In the genomic region with DNA sequence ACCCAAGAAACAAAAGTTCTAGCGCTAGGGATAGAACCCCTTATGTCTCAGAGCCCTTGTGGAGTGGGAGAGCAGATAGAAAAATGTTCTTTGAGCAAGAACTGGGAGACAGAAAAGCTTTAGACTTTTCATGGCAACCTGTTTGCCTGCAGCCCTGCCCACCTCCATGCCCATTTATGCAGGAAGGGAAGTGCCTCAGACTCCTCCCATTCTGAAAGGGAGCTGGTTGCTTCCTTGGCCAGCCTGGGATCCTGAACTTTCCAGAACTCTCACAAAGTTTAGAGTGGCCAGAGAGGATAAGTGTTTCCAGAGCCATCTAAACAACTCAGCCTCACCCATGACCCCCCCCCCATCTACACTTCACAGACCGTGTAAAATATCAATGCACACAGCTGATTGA, we compare ENCODE assay signal across 11 mouse cellular contexts. TPM values are rescaled to one million over a fixed set of nuclear protein-coding genes. Genes with fewer than 3 reads are reported as not detected.
DNase-seq lines count a peak whose midpoint lies in the region; ATAC-seq and TF ChIP-seq lines count a peak whose summit lies in the region.
"Had no signal": no experiment of that assay in that cellular context is flagged by ENCODE, and none has a peak within 500 bp of the region (broad histone marks: within the 10 kb centered on the region; RNA-seq: fewer than 3 reads in every experiment).

No protein-coding gene starts in this region.

- no peak for DNase-seq in liver, adult 2 months (ENCODE audit: extremely low read depth, low read depth, low spot score)
- DNase-seq in liver: no peak
- DNase-seq in B cell, adult 2 months: no peak
- no peak for DNase-seq in neural tube, embryonic 10.5 days (ENCODE audit: extremely low spot score, low spot score)

- H3K4me2 ChIP-seq in embryonic facial prominence, embryonic 15.5 days (replicated peaks): peak overlapping the region; percentile 45
- H3K4me2 ChIP-seq in limb, embryonic 13.5 days (replicated peaks): 0 out of 2 replicates have a peak overlapping the region, but pooled peaks have one; percentile 55
- peak overlapping the region; percentile 83 for H3K4me2 ChIP-seq in myocyte (ENCODE audit: low read depth)

- H3K4me1 ChIP-seq in liver, adult 2 months (ENCODE audit: control insufficient read depth, insufficient read depth, low read length): peaks cover 5% of the 10 kb centered on the region; the same call in 1 of the 2 replicates
- peaks cover 32% of the 10 kb centered on the region for H3K4me1 ChIP-seq in embryonic facial prominence, embryonic 15.5 days
- peaks cover 12% of the 10 kb centered on the region for H3K4me1 ChIP-seq in limb, embryonic 13.5 days

- H3K4me3 ChIP-seq in liver, adult 2 months (ENCODE audit: insufficient read depth, low read depth, low read length): 0 out of 2 replicates have a peak overlapping the region, but pooled peaks have one; percentile 46
- no peak overlapping the region for H3K4me3 ChIP-seq in embryonic facial prominence, embryonic 15.5 days (replicated peaks)
- no peak overlapping the region for H3K4me3 ChIP-seq in limb, embryonic 13.5 days
- peak overlapping the region; percentile 24 for H3K4me3 ChIP-seq in myocyte

- no peak for ATAC-seq in embryonic facial prominence, embryonic 15.5 days (ENCODE audit: insufficient number of reproducible peaks, low FRiP score, low TSS enrichment, low read depth)
- ATAC-seq in limb, embryonic 13.5 days (ENCODE audit: low FRiP score, low read depth): no peak
- no peak for ATAC-seq in megakaryocyte-erythroid progenitor cell, adult 5-6 weeks (replicated peaks; ENCODE audit: low FRiP score, low TSS enrichment, poor library complexity, severe bottlenecking)

- H3K27me3 ChIP-seq in liver, adult 2 months (ENCODE audit: control insufficient read depth, insufficient read depth, low read length): no peaks in the 10 kb centered on the region
- peaks cover 26% of the 10 kb centered on the region for H3K27me3 ChIP-seq in embryonic facial prominence, embryonic 15.5 days
- peaks cover 38% of the 10 kb centered on the region for H3K27me3 ChIP-seq in limb, embryonic 13.5 days
- H3K27me3 ChIP-seq in myocyte (ENCODE audit: control insufficient read depth, insufficient read depth, insufficient read length): no peaks in the 10 kb centered on the region

- H3K9ac ChIP-seq in liver, adult 2 months (ENCODE audit: low read depth, low read length): no peak overlapping the region; the same call in 1 of the 2 replicates
- H3K9ac ChIP-seq in embryonic facial prominence, embryonic 15.5 days: no peak overlapping the region
- H3K9ac ChIP-seq in limb, embryonic 13.5 days: no peak overlapping the region

- H3K9me3 ChIP-seq in embryonic facial prominence, embryonic 15.5 days (replicated peaks): no peaks in the 10 kb centered on the region
- H3K9me3 ChIP-seq in limb, embryonic 13.5 days: no peaks in the 10 kb centered on the region

- H3K27ac ChIP-seq in liver, adult 2 months (replicated peaks; ENCODE audit: insufficient read depth, low read depth, low read length): peak overlapping the region; percentile 62
- peak overlapping the region; percentile 69 for H3K27ac ChIP-seq in embryonic facial prominence, embryonic 15.5 days (replicated peaks)
- H3K27ac ChIP-seq in limb, embryonic 13.5 days: no peak overlapping the region

- WGBS in liver, adult 2 months: 50% methylated on average over 2 of the region's 2 CpGs
- 18% methylated on average over 2 of the region's 2 CpGs for WGBS in embryonic facial prominence, embryonic 15.5 days
- 25% methylated on average over 2 of the region's 2 CpGs for whole genome bisulfite sequencing in limb, embryonic 13.5 days

- H3K36me3 ChIP-seq in liver, adult 2 months (ENCODE audit: control insufficient read depth, insufficient read depth, low read length): peaks cover 11% of the 10 kb centered on the region; the same call in 1 of the 2 replicates
- peaks cover 40% of the 10 kb centered on the region for H3K36me3 ChIP-seq in embryonic facial prominence, embryonic 15.5 days
- peaks cover 43% of the 10 kb centered on the region for H3K36me3 ChIP-seq in limb, embryonic 13.5 days
- peaks cover 20% of the 10 kb centered on the region for H3K36me3 ChIP-seq in myocyte (ENCODE audit: control insufficient read depth, insufficient read depth)

- H3ac ChIP-seq in myocyte (ENCODE audit: control insufficient read depth, insufficient read length): no peak overlapping the region

- TF ChIP-seq CTCF in liver, adult 2 months (IDR thresholded peaks at IDR 0.05; ENCODE audit: low read depth, low read length): no peak

- no peak for TF ChIP-seq POLR2A in liver, adult 2 months (IDR thresholded peaks at IDR 0.05; ENCODE audit: extremely low read depth, insufficient read depth, low read length)
- TF ChIP-seq POLR2A in myocyte (IDR thresholded peaks at IDR 0.05; ENCODE audit: insufficient read length, low read depth): no peak

- H3K79me2 ChIP-seq in liver, adult 2 months (ENCODE audit: control insufficient read depth, insufficient read depth, low read length): no peaks in the 10 kb centered on the region
- H3K79me2 ChIP-seq in myocyte (ENCODE audit: control insufficient read depth, insufficient read depth): no peaks in the 10 kb centered on the region

TF ChIP-seq in myocyte, 11 proteins besides CTCF, POLR2A, EP300 and RAD21:
- TF ChIP-seq TCF3 (IDR thresholded peaks at IDR 0.05; ENCODE audit: insufficient read length, low read depth): no peak
- TF ChIP-seq TCF12 (IDR thresholded peaks at IDR 0.05; ENCODE audit: insufficient read depth, poor library complexity, severe bottlenecking): no peak
- no peak for TF ChIP-seq SRF (IDR thresholded peaks at IDR 0.05; ENCODE audit: control insufficient read depth, insufficient read length, low read depth)
- TF ChIP-seq CEBPB (IDR thresholded peaks at IDR 0.05; ENCODE audit: insufficient read depth, poor library complexity, severe bottlenecking): no peak
- TF ChIP-seq E2F4 (IDR thresholded peaks at IDR 0.05; ENCODE audit: insufficient read depth): no peak
- no peak for TF ChIP-seq MAX (IDR thresholded peaks at IDR 0.05; ENCODE audit: low read depth)
- no peak for TF ChIP-seq POLR2AphosphoS2 (IDR thresholded peaks at IDR 0.05; ENCODE audit: insufficient read length, low read depth)

RNA-seq across cellular contexts. Expression of a gene that starts 0.5 kb away (rescaled TPM):
- 4.6 TPM in 2 replicates for total RNA-seq in liver, adult 2 months (2014; rRNA removed)
- polyA plus RNA-seq in liver, adult 2 months (2012; rRNA removed): 4.3 and 7.0 TPM in 2 replicates
- polyA plus RNA-seq in embryonic facial prominence, embryonic 15.5 days (2015; fragmentation: Nextera tagmentation; extraction: Ambion mirVana): 9.3 and 10.5 TPM in 2 replicates
- polyA plus RNA-seq in limb, embryonic 13.5 days (2015; fragmentation: Nextera tagmentation; extraction: Ambion mirVana): 4.1 and 4.8 TPM in 2 replicates
- 9.2 TPM for polyA plus RNA-seq in myocyte (2012; fragmentation: generic; extraction: Trizol)
- 12.6 and 13.0 TPM in 2 replicates for total RNA-seq in megakaryocyte-erythroid progenitor cell, adult 5-6 weeks (2014; fragmentation: Nextera tagmentation)
- 8.0 and 11.8 TPM in 2 replicates for total RNA-seq in megakaryocyte-erythroid progenitor cell, adult 5-6 weeks (2017)

RNA-seq across cellular contexts. Expression of a gene that starts 14.1 kb away (rescaled TPM):
- total RNA-seq in liver, adult 2 months (2014; rRNA removed): 18.4 and 19.1 TPM in 2 replicates
- 22.4 and 27.5 TPM in 2 replicates for polyA plus RNA-seq in liver, adult 2 months (2012; rRNA removed)
- polyA plus RNA-seq in embryonic facial prominence, embryonic 15.5 days (2015; fragmentation: Nextera tagmentation; extraction: Ambion mirVana): 114 and 115 TPM in 2 replicates
- polyA plus RNA-seq in limb, embryonic 13.5 days (2015; fragmentation: Nextera tagmentation; extraction: Ambion mirVana): 122 and 124 TPM in 2 replicates
- polyA plus RNA-seq in myocyte (2012; fragmentation: generic; extraction: Trizol): 55.8 TPM
- total RNA-seq in megakaryocyte-erythroid progenitor cell, adult 5-6 weeks (2014; fragmentation: Nextera tagmentation): 50.8 and 67.6 TPM in 2 replicates
- total RNA-seq in megakaryocyte-erythroid progenitor cell, adult 5-6 weeks (2017): 26.4 and 28.2 TPM in 2 replicates

RNA-seq across cellular contexts. Expression of a gene that starts 16.6 kb away (rescaled TPM):
- total RNA-seq in liver, adult 2 months (2014; rRNA removed): 0.74 and 2.1 TPM in 2 replicates
- polyA plus RNA-seq in liver, adult 2 months (2012; rRNA removed): 1.5 and 1.6 TPM in 2 replicates
- polyA plus RNA-seq in embryonic facial prominence, embryonic 15.5 days (2015; fragmentation: Nextera tagmentation; extraction: Ambion mirVana): 26.8 and 26.9 TPM in 2 replicates
- 12.6 and 15.3 TPM in 2 replicates for polyA plus RNA-seq in limb, embryonic 13.5 days (2015; fragmentation: Nextera tagmentation; extraction: Ambion mirVana)
- 1.3 TPM for polyA plus RNA-seq in myocyte (2012; fragmentation: generic; extraction: Trizol)
- total RNA-seq in megakaryocyte-erythroid progenitor cell, adult 5-6 weeks (2014; fragmentation: Nextera tagmentation): 3.5 and 4.6 TPM in 2 replicates
- 1.3 and 2.4 TPM in 2 replicates for total RNA-seq in megakaryocyte-erythroid progenitor cell, adult 5-6 weeks (2017)

RNA-seq across cellular contexts. Expression of a gene that starts 17.2 kb away (rescaled TPM):
- total RNA-seq in liver, adult 2 months (2014; rRNA removed): not detected in 2 replicates
- not detected in 2 replicates for polyA plus RNA-seq in liver, adult 2 months (2012; rRNA removed)
- polyA plus RNA-seq in embryonic facial prominence, embryonic 15.5 days (2015; fragmentation: Nextera tagmentation; extraction: Ambion mirVana): not detected in 2 replicates
- polyA plus RNA-seq in limb, embryonic 13.5 days (2015; fragmentation: Nextera tagmentation; extraction: Ambion mirVana): 0.11 TPM in 1 of 2 replicates, not detected in the other
- polyA plus RNA-seq in myocyte (2012; fragmentation: generic; extraction: Trizol): not detected
- total RNA-seq in megakaryocyte-erythroid progenitor cell, adult 5-6 weeks (2014; fragmentation: Nextera tagmentation): not detected in 2 replicates
- 3.2 TPM in 1 of 2 replicates, not detected in the other for total RNA-seq in megakaryocyte-erythroid progenitor cell, adult 5-6 weeks (2017)
- total RNA-seq: heart, adult 18-20 months; left cerebral cortex, postnatal 10 days had no signal
- polyA plus RNA-seq: activated CD4-positive, CD25-positive, alpha-beta regulatory T cell, adult 4 months had no signal

RNA-seq across cellular contexts. Expression of a gene that starts 21.4 kb away (rescaled TPM):
- not detected in 2 replicates for total RNA-seq in liver, adult 2 months (2014; rRNA removed)
- polyA plus RNA-seq in liver, adult 2 months (2012; rRNA removed): 0.07 TPM in 1 of 2 replicates, not detected in the other
- 0.77 TPM in 1 of 2 replicates, not detected in the other for polyA plus RNA-seq in embryonic facial prominence, embryonic 15.5 days (2015; fragmentation: Nextera tagmentation; extraction: Ambion mirVana)
- polyA plus RNA-seq in limb, embryonic 13.5 days (2015; fragmentation: Nextera tagmentation; extraction: Ambion mirVana): not detected in 2 replicates
- 0.48 TPM for polyA plus RNA-seq in myocyte (2012; fragmentation: generic; extraction: Trizol)
- not detected in 2 replicates for total RNA-seq in megakaryocyte-erythroid progenitor cell, adult 5-6 weeks (2014; fragmentation: Nextera tagmentation)
- total RNA-seq in megakaryocyte-erythroid progenitor cell, adult 5-6 weeks (2017): not detected in 2 replicates
- total RNA-seq: heart, adult 18-20 months; left cerebral cortex, postnatal 10 days had no signal
- polyA plus RNA-seq: activated CD4-positive, CD25-positive, alpha-beta regulatory T cell, adult 4 months had no signal

Comparison
In these comparisons a context has a peak if more than half of its experiments do, and no peak if none do; other contexts are left out.
1. H3K4me3 ChIP-seq: peak in liver, adult 2 months (single experiment) and myocyte (single experiment); none in embryonic facial prominence, embryonic 15.5 days (single experiment) and limb, embryonic 13.5 days (single experiment).
2. Peak in every context shown above with its lines, with median percentiles within 50 percentile points of each other: H3K4me2 ChIP-seq.